Mouse (Mus musculus): ENCODE results near the gene Sardh. TPM values are rescaled to one million over a fixed set of nuclear protein-coding genes. Genes with fewer than 3 reads are reported as not detected.
A peak's percentile ranks its signal among the peaks of the same experiment; 100 is the strongest.

Gene Sardh
- 1 to 10 TPM; 8.9 to 9.8 TPM for total RNA-seq (2021)
- long read RNA-seq, experiment 1, full-length matches to known transcripts = 6 of 8 reads
- long read RNA-seq, experiment 1, partial matches to known transcripts = 1 of 8 reads
- long read RNA-seq, experiment 1, other reads (novel, unspliced or antisense) = 1 of 8 reads
- long read RNA-seq, experiment 2, full-length matches to known transcripts = 12 of 20 reads
- long read RNA-seq, experiment 2, partial matches to known transcripts = 4 of 20 reads
- long read RNA-seq, experiment 2, other reads (novel, unspliced or antisense) = 4 of 20 reads

GRCm38 (mm10) chr2:27248211-27248610 lies at the start of gene Sardh:
TSS of gene Sardh (minus strand) at chr2:27248337.
- no peak for DNase-seq (ENCODE audit: low spot score in 2 of 2)

GRCm38 (mm10) chr2:27296656-27297406 lies 48.7 kb upstream of the Sardh start:
- no peak for DNase-seq (ENCODE audit: low spot score in 2 of 2)

GRCm38 (mm10) chr2:27294777-27295176 lies 46.6 kb upstream of the Sardh start:
- no peak for DNase-seq (ENCODE audit: low spot score in 2 of 2)

- DNase-seq (ENCODE audit: low spot score in 2 of 2) = peak; percentile 68 to 86
These were observed 40.9 kb upstream of the Sardh start for GRCm38 (mm10) chr2:27289019-27289418.

GRCm38 (mm10) chr2:27286971-27287710 lies 39.0 kb upstream of the Sardh start:
- no peak for DNase-seq (ENCODE audit: low spot score in 2 of 2)

GRCm38 (mm10) chr2:27284441-27284840 lies 36.3 kb upstream of the Sardh start:
- DNase-seq (ENCODE audit: low spot score in 2 of 2) = no peak

- no peak for DNase-seq (ENCODE audit: low spot score in 2 of 2)
These were observed 33.6 kb upstream of the Sardh start for GRCm38 (mm10) chr2:27281771-27282170.

GRCm38 (mm10) chr2:27280920-27281611 lies 32.9 kb upstream of the Sardh start:
- peak; percentile 50 to 70 for DNase-seq (ENCODE audit: low spot score in 2 of 2)

GRCm38 (mm10) chr2:27278859-27279258 lies 30.7 kb upstream of the Sardh start:
- DNase-seq (ENCODE audit: low spot score in 2 of 2) = no peak

- DNase-seq (ENCODE audit: low spot score in 2 of 2) = no peak
These were observed 20.2 kb upstream of the Sardh start for GRCm38 (mm10) chr2:27268325-27268724.

- no peak for DNase-seq (ENCODE audit: low spot score in 2 of 2)
These were observed 17.7 kb upstream of the Sardh start for GRCm38 (mm10) chr2:27265819-27266218.

- no peak for DNase-seq (ENCODE audit: low spot score in 2 of 2)
These were observed 14.8 kb upstream of the Sardh start for GRCm38 (mm10) chr2:27262984-27263383.

- no peak for DNase-seq (ENCODE audit: low spot score in 2 of 2)
These were observed 3.3 kb upstream of the Sardh start for GRCm38 (mm10) chr2:27251434-27251833.

- no peak for DNase-seq (ENCODE audit: low spot score in 2 of 2)
These were observed 662 bp downstream of the Sardh start for GRCm38 (mm10) chr2:27247487-27247863.

GRCm38 (mm10) chr2:27246712-27247486 lies 1.2 kb downstream of the Sardh start:
- peak; percentile 78 to 89 for DNase-seq (ENCODE audit: low spot score in 2 of 2)

- DNase-seq (ENCODE audit: low spot score in 2 of 2) = no peak
These were observed 2.2 kb downstream of the Sardh start for GRCm38 (mm10) chr2:27245947-27246346.

- DNase-seq (ENCODE audit: low spot score in 2 of 2) = peak in 1 of 2 experiments; percentile 62
These were observed 10.8 kb downstream of the Sardh start for GRCm38 (mm10) chr2:27237342-27237741.

- peak; percentile 70 to 78 for DNase-seq (ENCODE audit: low spot score in 2 of 2)
These were observed 12.4 kb downstream of the Sardh start for GRCm38 (mm10) chr2:27235729-27236128.

GRCm38 (mm10) chr2:27232376-27232775 lies 15.8 kb downstream of the Sardh start:
- no peak for DNase-seq (ENCODE audit: low spot score in 2 of 2)

- DNase-seq (ENCODE audit: low spot score in 2 of 2) = no peak
These were observed 18.5 kb downstream of the Sardh start for GRCm38 (mm10) chr2:27229481-27230105.
